Mouse (Mus musculus): ENCODE measurements around the gene Fbxo44.
"Not testable (repeated sequence)": the region's sequence is repeated elsewhere in the genome, so short reads cannot be mapped to it uniquely, and the experiment has no call there.

DNA sequence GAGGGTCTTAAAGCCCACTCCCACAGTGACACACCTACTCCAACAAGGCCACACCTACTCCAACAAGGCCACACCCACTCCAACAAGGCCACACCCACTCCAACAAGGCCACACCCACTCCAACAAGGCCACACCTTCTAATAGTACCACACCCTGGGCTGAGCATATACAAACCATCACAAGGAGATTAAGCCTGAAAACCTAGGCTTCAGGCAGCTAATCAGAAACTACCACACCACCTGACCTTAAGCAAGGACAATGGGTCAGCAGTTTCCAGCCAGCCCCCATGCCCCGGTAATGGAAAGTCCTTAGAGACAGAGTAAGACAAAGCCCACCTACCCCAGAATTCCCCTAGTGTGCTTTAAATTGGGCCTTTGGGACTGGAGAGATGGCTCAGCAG lies 28.5 kb upstream of the Fbxo44 start:
- not testable (repeated sequence) for TF ChIP-seq CTCF (conservative IDR thresholded peaks at IDR 0.05; ENCODE audit: low read length); NANOG (IDR thresholded peaks at IDR 0.05; ENCODE audit: borderline replicate concordance, low read length); POU5F1 (IDR thresholded peaks at IDR 0.05; ENCODE audit: borderline replicate concordance, low read length)
